Mouse (Mus musculus) small intestine, adult 2 months (tissue): ENCODE results near the gene Itm2b.

Experiments used
- CTCF ChIP-seq: fragments of 200-500 bp; IDR thresholded peaks from 2 replicates; pipeline ENCODE4 v1.5.1; 2012; ENCODE audit warnings: low read depth, mild to moderate bottlenecking, control low read depth, inconsistent platforms, low read length, moderate library complexity, mixed read lengths; ENCODE audit not compliant: insufficient replicate concordance, insufficient read length; ENCODE audit errors: extremely low read depth
- POLR2A ChIP-seq: fragments of 200-500 bp; IDR thresholded peaks from 2 replicates; pipeline ENCODE4 v1.6.1; 2012; ENCODE audit warnings: low read depth, mild to moderate bottlenecking, control low read depth, inconsistent platforms, low read length, moderate library complexity

- TF ChIP-seq CTCF (no peak), POLR2A (no peak)
Measured at GRCm38 (mm10) chr14:73339615-73340014, 45.5 kb downstream of the Itm2b start.
